22 mouse cellular contexts compared by ENCODE assay signal in the genomic region with DNA sequence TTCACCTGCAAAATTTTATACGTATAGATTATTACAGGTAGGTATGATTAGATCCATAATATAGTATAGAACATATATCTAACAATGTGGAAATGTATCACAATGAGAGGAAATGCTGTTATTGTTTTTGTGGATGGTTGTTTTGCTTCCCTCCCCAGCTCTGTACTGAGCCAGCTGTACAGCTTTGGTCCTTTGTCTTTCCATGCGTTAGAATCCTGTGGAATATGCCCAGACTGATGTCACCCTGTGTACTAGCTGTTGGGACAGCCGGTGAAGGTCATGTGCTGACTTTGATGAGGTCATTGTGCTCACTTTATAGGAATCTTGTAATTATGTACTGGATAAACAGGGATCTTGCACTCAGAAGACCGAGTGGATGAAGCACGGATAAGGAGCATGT.
DNase-seq lines count a peak whose midpoint lies in the region; ATAC-seq and TF ChIP-seq lines count a peak whose summit lies in the region.
"Had no signal": no experiment of that assay in that cellular context is flagged by ENCODE, and none has a peak within 500 bp of the region (broad histone marks: within the 10 kb centered on the region; RNA-seq: fewer than 3 reads in every experiment).

No protein-coding gene starts in this region.

- no peaks in the 10 kb centered on the region for H3K27me3 ChIP-seq in heart, embryonic 11.5 days (ENCODE audit: control insufficient read depth, insufficient read depth, low read length)
- no peaks in the 10 kb centered on the region for H3K27me3 ChIP-seq in lung, postnatal 0 days (replicated peaks; ENCODE audit: insufficient read depth, low read length)
- H3K27me3 ChIP-seq: embryonic facial prominence, embryonic 12.5 days; intestine, embryonic 15.5 days; limb, embryonic 12.5 days; liver, embryonic 13.5 days; midbrain, embryonic 13.5 days had no signal

- no peak overlapping the region for H3K9ac ChIP-seq in heart, embryonic 11.5 days (ENCODE audit: low read depth, low read length)
- no peak overlapping the region for H3K9ac ChIP-seq in lung, postnatal 0 days (replicated peaks; ENCODE audit: low read depth)
- H3K9ac ChIP-seq: embryonic facial prominence, embryonic 12.5 days; intestine, embryonic 15.5 days; limb, embryonic 12.5 days; liver, embryonic 13.5 days; midbrain, embryonic 13.5 days had no signal

- DNase-seq in adrenal gland, postnatal 10 days: peak; percentile 13
- DNase-seq in adrenal gland, adult 8-10 months: no peak
- peak; percentile 9 for DNase-seq in heart, postnatal 4 days
- DNase-seq in lung, postnatal 0 days (ENCODE audit: low spot score): peak; percentile 21
- no peak for DNase-seq in lung, postnatal 4 days
- DNase-seq in brain, embryonic 14.5 days (ENCODE audit: low read depth): peak; percentile 42
- DNase-seq in ovary, postnatal 36 days (ENCODE audit: low spot score): no peak
- DNase-seq: cerebellum, postnatal 25 days; gastrocnemius, adult 2 months; heart, postnatal 36 days; kidney, postnatal 25 days; liver, embryonic 13.5 days; right cerebral cortex, postnatal 14 days; thymus, adult 2 months had no signal

- WGBS in heart, embryonic 11.5 days (ENCODE audit: insufficient replicate concordance): 71% methylated on average over 5 of the region's 5 CpGs
- 56% methylated on average over 5 of the region's 5 CpGs for WGBS in lung, postnatal 0 days

- no peaks in the 10 kb centered on the region for H3K36me3 ChIP-seq in heart, embryonic 11.5 days (ENCODE audit: control insufficient read depth, insufficient read depth, low read length)
- no peaks in the 10 kb centered on the region for H3K36me3 ChIP-seq in lung, postnatal 0 days (ENCODE audit: insufficient read depth, low read length)
- H3K36me3 ChIP-seq: embryonic facial prominence, embryonic 12.5 days; intestine, embryonic 15.5 days; limb, embryonic 12.5 days; liver, embryonic 13.5 days; midbrain, embryonic 13.5 days had no signal

- no peak overlapping the region for H3K4me3 ChIP-seq in heart, embryonic 11.5 days (ENCODE audit: low read depth, low read length)
- H3K4me3 ChIP-seq in lung, postnatal 0 days (ENCODE audit: low read depth, low read length): no peak overlapping the region
- H3K4me3 ChIP-seq: embryonic facial prominence, embryonic 12.5 days; gastrocnemius, adult 2 months; intestine, embryonic 15.5 days; layer of hippocampus, adult 2 months; limb, embryonic 12.5 days; liver, embryonic 13.5 days; midbrain, embryonic 13.5 days had no signal

- H3K4me1 ChIP-seq in heart, embryonic 11.5 days (ENCODE audit: control insufficient read depth, insufficient read depth, low read length): no peaks in the 10 kb centered on the region
- H3K4me1 ChIP-seq in lung, postnatal 0 days (ENCODE audit: insufficient read depth, low read depth, low read length): peaks cover 4% of the 10 kb centered on the region; the same call in 1 of the 2 replicates
- H3K4me1 ChIP-seq: liver, embryonic 13.5 days had no signal

- ATAC-seq in heart, embryonic 11.5 days (replicated peaks; ENCODE audit: insufficient number of reproducible peaks, low FRiP score, low TSS enrichment): no peak
- peak; percentile 60; the same call in 1 of the 2 replicates for ATAC-seq in lung, postnatal 0 days
- ATAC-seq: CD4-positive, CD25-positive, alpha-beta regulatory T cell, adult 4 months; intestine, embryonic 15.5 days; midbrain, embryonic 13.5 days had no signal

- no peak for TF ChIP-seq POLR2A in brain, embryonic 14.5 days (IDR thresholded peaks at IDR 0.05; ENCODE audit: borderline replicate concordance, extremely low read depth, insufficient read depth, insufficient read length, poor library complexity, severe bottlenecking)

- H3K9me3 ChIP-seq in heart, embryonic 11.5 days (replicated peaks; ENCODE audit: control insufficient read depth, low read length): no peaks in the 10 kb centered on the region
- no peaks in the 10 kb centered on the region for H3K9me3 ChIP-seq in lung, postnatal 0 days (ENCODE audit: low read length)
- H3K9me3 ChIP-seq: embryonic facial prominence, embryonic 12.5 days; intestine, embryonic 15.5 days; limb, embryonic 12.5 days; liver, embryonic 13.5 days; midbrain, embryonic 13.5 days had no signal

- H3K4me2 ChIP-seq in heart, embryonic 11.5 days: no peak overlapping the region
- H3K4me2 ChIP-seq in lung, postnatal 0 days (replicated peaks; ENCODE audit: low read depth, low read length): no peak overlapping the region
- H3K4me2 ChIP-seq: embryonic facial prominence, embryonic 12.5 days; intestine, embryonic 15.5 days; limb, embryonic 12.5 days; liver, embryonic 13.5 days; midbrain, embryonic 13.5 days had no signal

- TF ChIP-seq EP300 in lung, postnatal 0 days (IDR thresholded peaks at IDR 0.05): no peak

- TF ChIP-seq CTCF in lung, postnatal 0 days (IDR thresholded peaks at IDR 0.05): no peak
- no peak for TF ChIP-seq CTCF in brain, embryonic 14.5 days (IDR thresholded peaks at IDR 0.05; ENCODE audit: borderline replicate concordance, extremely low read depth, insufficient read depth, insufficient read length)

- no peak overlapping the region for H3K27ac ChIP-seq in heart, embryonic 11.5 days (ENCODE audit: low read depth, low read length)
- H3K27ac ChIP-seq in lung, postnatal 0 days (ENCODE audit: low read length): no peak overlapping the region
- H3K27ac ChIP-seq: embryonic facial prominence, embryonic 12.5 days; gastrocnemius, adult 2 months; intestine, embryonic 15.5 days; layer of hippocampus, adult 2 months; limb, embryonic 12.5 days; liver, embryonic 13.5 days; midbrain, embryonic 13.5 days; stomach, postnatal 0 days had no signal

Comparison
In these comparisons a context has a peak if more than half of its experiments do, and no peak if none do; other contexts are left out.
1. DNase-seq: peak in adrenal gland, postnatal 10 days (single experiment), heart, postnatal 4 days (single experiment), lung, postnatal 0 days (single experiment) and brain, embryonic 14.5 days (single experiment); none in adrenal gland, adult 8-10 months (single experiment), lung, postnatal 4 days (0 of 2) and ovary, postnatal 36 days (single experiment).